Mouse (Mus musculus): Measurements from ENCODE around the gene Aplf.

- no peak for TF ChIP-seq CTCF (IDR thresholded peaks at IDR 0.05; ENCODE audit: extremely low read depth, insufficient read length, insufficient replicate concordance, low read depth, low read length)
- TF ChIP-seq POLR2A (IDR thresholded peaks at IDR 0.05; ENCODE audit: low read depth, low read length): no peak
Observed at GRCm38 (mm10) chr6:87583991-87584390, 88.0 kb downstream of the Aplf start.
